Mouse (Mus musculus): Measurements from ENCODE around the gene Dnajb6. TPM values are rescaled to one million over a fixed set of nuclear protein-coding genes. Genes with fewer than 3 reads are reported as not detected.

Dnajb6 gene
- polyA plus RNA-seq, 1 experiment from 2014 or later: 144 TPM

GRCm38 (mm10) chr5:29854971-29855370 is 119.5 kb downstream of the Dnajb6 start:
- no peaks in the 10 kb centered on the region for H3K36me3 ChIP-seq (ENCODE audit: control insufficient read depth, insufficient read depth, low read length)
- no peaks in the 10 kb centered on the region for H3K4me1 ChIP-seq (replicated peaks; ENCODE audit: control insufficient read depth, insufficient read depth)
- H3K4me2 ChIP-seq (replicated peaks; ENCODE audit: low read depth): no peak overlapping the region
- WGBS: 31% methylated on average over 1 of the region's 1 CpGs
- H3K27me3 ChIP-seq (ENCODE audit: control insufficient read depth, insufficient read depth, low read length): no peaks in the 10 kb centered on the region
- H3K9me3 ChIP-seq (ENCODE audit: control insufficient read depth, low read length): no peaks in the 10 kb centered on the region
- no peak overlapping the region for H3K4me3 ChIP-seq (ENCODE audit: low read depth, low read length)
- ATAC-seq (ENCODE audit: low FRiP score, low TSS enrichment) (no peak), DNase-seq (ENCODE audit: low spot score) (no peak)
- H3K9ac ChIP-seq (ENCODE audit: low read length): no peak overlapping the region
- no peak overlapping the region for H3K27ac ChIP-seq (replicated peaks)
- TF ChIP-seq CTCF (IDR thresholded peaks at IDR 0.05; ENCODE audit: low read depth): no peak
- TF ChIP-seq EP300 (optimal IDR thresholded peaks at IDR 0.05): no peak

GRCm38 (mm10) chr5:29861522-29861921 is 126.0 kb downstream of the Dnajb6 start:
- Histone ChIP-seq H3K9me3 (ENCODE audit: control insufficient read depth, low read length) (no peaks in the 10 kb centered on the region), H3K4me2 (replicated peaks; ENCODE audit: low read depth) (no peak overlapping the region), H3K4me3 (ENCODE audit: low read depth, low read length) (no peak overlapping the region), H3K36me3 (ENCODE audit: control insufficient read depth, insufficient read depth, low read length) (no peaks in the 10 kb centered on the region), H3K27ac (replicated peaks) (no peak overlapping the region), H3K9ac (ENCODE audit: low read length) (no peak overlapping the region), H3K27me3 (ENCODE audit: control insufficient read depth, insufficient read depth, low read length) (no peaks in the 10 kb centered on the region), H3K4me1 (replicated peaks; ENCODE audit: control insufficient read depth, insufficient read depth) (no peaks in the 10 kb centered on the region; the same call in 1 of the 2 replicates)
- DNase-seq (ENCODE audit: low spot score): no peak
- TF ChIP-seq CTCF (IDR thresholded peaks at IDR 0.05; ENCODE audit: low read depth) (no peak), EP300 (optimal IDR thresholded peaks at IDR 0.05) (no peak)
- 56% methylated on average over 3 of the region's 3 CpGs for WGBS
- peak; percentile 78 for ATAC-seq (ENCODE audit: low FRiP score, low TSS enrichment)

GRCm38 (mm10) chr5:29862388-29862787 is 126.9 kb downstream of the Dnajb6 start:
- no peaks in the 10 kb centered on the region for H3K36me3 ChIP-seq (ENCODE audit: control insufficient read depth, insufficient read depth, low read length)
- no peak for DNase-seq (ENCODE audit: low spot score)
- WGBS: 85% methylated on average over 5 of the region's 5 CpGs

GRCm38 (mm10) chr5:29864291-29864737 is 128.8 kb downstream of the Dnajb6 start:
- H3K27me3 ChIP-seq (ENCODE audit: control insufficient read depth, insufficient read depth, low read length): no peaks in the 10 kb centered on the region
- no peak overlapping the region for H3K27ac ChIP-seq (replicated peaks)
- no peak overlapping the region for H3K4me3 ChIP-seq (ENCODE audit: low read depth, low read length)
- TF ChIP-seq CTCF (IDR thresholded peaks at IDR 0.05; ENCODE audit: low read depth) (no peak), EP300 (optimal IDR thresholded peaks at IDR 0.05) (no peak)
- ATAC-seq (ENCODE audit: low FRiP score, low TSS enrichment): no peak
- no peak overlapping the region for H3K4me2 ChIP-seq (replicated peaks; ENCODE audit: low read depth)
- H3K36me3 ChIP-seq (ENCODE audit: control insufficient read depth, insufficient read depth, low read length): no peaks in the 10 kb centered on the region
- H3K9ac ChIP-seq (ENCODE audit: low read length): no peak overlapping the region
- H3K4me1 ChIP-seq (replicated peaks; ENCODE audit: control insufficient read depth, insufficient read depth): no peaks in the 10 kb centered on the region; the same call in 1 of the 2 replicates
- no peak for DNase-seq (ENCODE audit: low spot score)
- no peaks in the 10 kb centered on the region for H3K9me3 ChIP-seq (ENCODE audit: control insufficient read depth, low read length)
- 65% methylated on average over 4 of the region's 4 CpGs for WGBS

More at GRCm38 (mm10) chr5:29862388-29862787, 126.9 kb downstream of the Dnajb6 start:
- no peak overlapping the region for H3K9ac ChIP-seq (ENCODE audit: low read length)
- H3K27ac ChIP-seq (replicated peaks): no peak overlapping the region
- no peaks in the 10 kb centered on the region; the same call in 1 of the 2 replicates for H3K4me1 ChIP-seq (replicated peaks; ENCODE audit: control insufficient read depth, insufficient read depth)
- no peak for ATAC-seq (ENCODE audit: low FRiP score, low TSS enrichment)
- H3K27me3 ChIP-seq (ENCODE audit: control insufficient read depth, insufficient read depth, low read length): no peaks in the 10 kb centered on the region
- H3K4me2 ChIP-seq (replicated peaks; ENCODE audit: low read depth): no peak overlapping the region
- no peaks in the 10 kb centered on the region for H3K9me3 ChIP-seq (ENCODE audit: control insufficient read depth, low read length)
- TF ChIP-seq EP300 (optimal IDR thresholded peaks at IDR 0.05) (no peak), CTCF (IDR thresholded peaks at IDR 0.05; ENCODE audit: low read depth) (no peak)
- H3K4me3 ChIP-seq (ENCODE audit: low read depth, low read length): no peak overlapping the region

- no peaks in the 10 kb centered on the region for H3K27me3 ChIP-seq (ENCODE audit: control insufficient read depth, insufficient read depth, low read length)
- DNase-seq (ENCODE audit: low spot score): no peak
Observed at GRCm38 (mm10) chr5:29864994-29865393, 129.5 kb downstream of the Dnajb6 start.

More at GRCm38 (mm10) chr5:29864994-29865393, 129.5 kb downstream of the Dnajb6 start:
- H3K4me3 ChIP-seq (ENCODE audit: low read depth, low read length): no peak overlapping the region
- no peaks in the 10 kb centered on the region; the same call in 1 of the 2 replicates for H3K4me1 ChIP-seq (replicated peaks; ENCODE audit: control insufficient read depth, insufficient read depth)
- TF ChIP-seq CTCF (IDR thresholded peaks at IDR 0.05; ENCODE audit: low read depth) (no peak), EP300 (optimal IDR thresholded peaks at IDR 0.05) (no peak)
- 74% methylated on average over 4 of the region's 4 CpGs for WGBS
- ATAC-seq (ENCODE audit: low FRiP score, low TSS enrichment): no peak
- no peaks in the 10 kb centered on the region for H3K36me3 ChIP-seq (ENCODE audit: control insufficient read depth, insufficient read depth, low read length)
- H3K27ac ChIP-seq (replicated peaks): no peak overlapping the region
- no peak overlapping the region for H3K4me2 ChIP-seq (replicated peaks; ENCODE audit: low read depth)
- H3K9ac ChIP-seq (ENCODE audit: low read length): no peak overlapping the region
- no peaks in the 10 kb centered on the region for H3K9me3 ChIP-seq (ENCODE audit: control insufficient read depth, low read length)

Other genes with a start within 250 kb of the Dnajb6 start
- gene Ube3c, start 166.4 kb upstream of the Dnajb6 start, polyA plus RNA-seq (2015; fragmentation: Nextera tagmentation; extraction: Ambion mirVana): 13.1 and 13.2 TPM in 2 replicates
- gene Gm5129, start 248 bp downstream of the Dnajb6 start, polyA plus RNA-seq (2015; fragmentation: Nextera tagmentation; extraction: Ambion mirVana): not detected in 2 replicates

All from stomach, postnatal 0 days (tissue).